Mouse (Mus musculus): ENCODE results near the gene Qpctl. TPM values are rescaled to one million over a fixed set of nuclear protein-coding genes. Genes with fewer than 3 reads are reported as not detected.
A peak's percentile ranks its signal among the peaks of the same experiment; 100 is the strongest.

Qpctl gene
- polyA plus RNA-seq, 1 experiment = 20.8 TPM

DNA sequence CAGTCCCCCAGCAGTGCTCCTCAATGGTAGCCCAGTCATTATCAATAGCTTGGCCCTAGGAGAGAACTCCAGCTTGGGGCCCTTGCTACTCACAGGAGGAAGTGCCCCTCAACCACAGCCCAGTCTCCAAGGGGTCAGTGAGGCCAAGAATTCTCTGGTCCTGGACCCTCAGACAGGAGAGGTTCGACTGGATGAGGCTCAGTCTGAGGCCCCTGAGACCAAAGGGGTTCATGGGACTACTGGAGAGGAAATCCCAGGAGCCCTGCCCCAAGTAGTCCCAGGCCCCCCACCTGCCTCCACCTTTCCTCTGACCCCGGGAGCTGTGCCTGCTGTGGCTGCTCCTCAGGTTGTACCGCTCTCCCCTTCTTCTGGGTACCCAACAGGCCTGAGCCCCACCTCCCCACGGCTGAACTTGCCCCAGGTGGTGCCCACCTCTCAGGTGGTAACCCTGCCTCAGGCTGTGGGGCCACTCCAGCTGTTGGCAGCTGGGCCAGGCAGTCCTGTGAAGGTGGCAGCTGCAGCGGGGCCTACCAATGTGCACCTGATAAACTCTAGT lies 52.6 kb downstream of the Qpctl start:
- DNase-seq (ENCODE audit: low read depth) = no peak
- TF ChIP-seq CTCF (IDR thresholded peaks at IDR 0.05; ENCODE audit: borderline replicate concordance, extremely low read depth, insufficient read depth, insufficient read length) = no peak
- TF ChIP-seq POLR2A (IDR thresholded peaks at IDR 0.05; ENCODE audit: borderline replicate concordance, extremely low read depth, insufficient read depth, insufficient read length, poor library complexity, severe bottlenecking) = no peak

DNA sequence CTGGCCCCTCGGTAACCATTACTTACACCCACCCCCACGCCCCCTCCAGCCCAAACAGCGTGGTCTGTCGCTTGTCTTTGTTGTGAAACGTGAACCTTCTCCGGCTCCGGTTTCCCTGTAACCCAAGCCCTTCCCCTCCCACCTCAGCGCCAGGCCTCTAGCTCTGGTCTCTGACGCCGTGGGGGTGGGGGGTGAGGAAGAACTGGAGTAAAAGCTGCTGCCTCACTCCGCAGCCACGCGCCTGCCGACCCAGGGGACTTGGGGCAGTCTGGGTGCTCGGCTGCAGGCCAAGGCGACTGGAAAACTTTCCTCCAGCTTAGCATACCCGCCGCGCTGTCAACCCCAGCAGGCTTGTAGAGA lies 53.4 kb downstream of the Qpctl start:
- peak; percentile 80 for DNase-seq (ENCODE audit: low read depth)

DNA sequence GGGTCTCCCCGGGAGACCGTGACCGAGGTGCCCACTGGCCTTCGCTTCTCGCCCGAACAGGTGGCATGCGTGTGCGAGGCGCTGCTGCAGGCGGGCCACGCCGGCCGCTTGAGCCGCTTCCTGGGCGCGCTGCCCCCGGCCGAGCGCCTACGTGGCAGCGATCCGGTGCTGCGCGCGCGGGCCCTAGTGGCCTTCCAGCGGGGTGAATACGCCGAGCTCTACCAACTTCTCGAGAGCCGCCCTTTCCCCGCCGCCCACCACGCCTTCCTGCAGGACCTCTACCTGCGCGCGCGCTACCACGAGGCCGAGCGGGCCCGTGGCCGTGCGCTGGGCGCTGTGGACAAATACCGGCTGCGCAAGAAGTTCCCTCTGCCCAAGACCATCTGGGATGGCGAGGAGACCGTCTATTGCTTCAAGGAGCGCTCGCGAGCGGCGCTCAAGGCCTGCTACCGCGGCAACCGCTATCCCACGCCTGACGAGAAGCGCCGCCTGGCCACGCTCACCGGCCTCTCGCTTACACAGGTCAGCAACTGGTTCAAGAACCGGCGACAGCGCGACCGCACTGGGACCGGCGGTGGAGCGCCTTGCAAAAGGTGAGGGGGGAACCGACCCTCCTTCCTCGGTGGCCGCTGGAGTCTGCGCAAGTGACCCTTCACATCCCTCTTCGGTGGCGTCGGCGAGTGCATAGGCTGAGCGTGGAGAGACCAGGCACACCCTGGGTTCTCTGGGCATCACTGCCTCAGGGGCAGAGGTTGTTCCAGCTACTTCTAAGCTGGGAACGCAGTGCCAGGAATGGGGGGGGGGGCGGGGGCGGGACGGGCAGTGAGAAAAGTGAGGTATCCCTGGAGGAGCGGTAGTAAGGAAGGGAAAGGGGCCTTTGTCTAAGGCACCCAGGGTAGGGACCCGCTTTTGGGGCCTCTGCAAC lies 54.0 kb downstream of the Qpctl start:
- peak; percentile 63 for DNase-seq (ENCODE audit: low read depth)

More for the DNA sequence above, 53.4 kb downstream of the Qpctl start:
- peak; percentile 8; the same call in 1 of the 2 replicates for TF ChIP-seq POLR2A (IDR thresholded peaks at IDR 0.05; ENCODE audit: borderline replicate concordance, extremely low read depth, insufficient read depth, insufficient read length, poor library complexity, severe bottlenecking)
- no peak for TF ChIP-seq CTCF (IDR thresholded peaks at IDR 0.05; ENCODE audit: borderline replicate concordance, extremely low read depth, insufficient read depth, insufficient read length)

DNA sequence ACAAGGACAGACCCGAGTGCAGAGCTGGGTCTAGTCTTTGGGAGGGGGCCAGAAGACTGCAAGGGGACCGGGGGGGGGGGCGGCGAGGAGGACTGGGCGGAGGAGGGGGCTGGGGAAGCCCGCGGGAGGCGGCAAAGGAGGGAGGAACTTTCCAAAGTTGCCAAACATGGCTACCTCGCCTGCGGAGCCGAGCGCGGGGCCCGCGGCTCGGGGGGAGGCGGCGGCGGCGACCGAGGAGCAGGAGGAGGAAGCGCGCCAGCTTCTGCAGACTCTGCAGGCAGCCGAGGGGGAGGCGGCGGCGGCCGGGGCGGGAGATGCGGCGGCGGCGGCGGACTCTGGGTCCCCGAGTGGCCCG lies 54.6 kb downstream of the Qpctl start, which contains the start of gene Six5:
Gene Six5, plus strand, starts transcription at position 124 of the 355 bp plus-strand sequence.
- no peak for DNase-seq (ENCODE audit: low read depth)
- 0 out of 2 replicates have a peak, but pooled peaks have one; percentile 3 for TF ChIP-seq POLR2A (IDR thresholded peaks at IDR 0.05; ENCODE audit: borderline replicate concordance, extremely low read depth, insufficient read depth, insufficient read length, poor library complexity, severe bottlenecking)
- TF ChIP-seq CTCF (IDR thresholded peaks at IDR 0.05; ENCODE audit: borderline replicate concordance, extremely low read depth, insufficient read depth, insufficient read length) = no peak

More for the DNA sequence above, 54.0 kb downstream of the Qpctl start:
- TF ChIP-seq POLR2A (IDR thresholded peaks at IDR 0.05; ENCODE audit: borderline replicate concordance, extremely low read depth, insufficient read depth, insufficient read length, poor library complexity, severe bottlenecking) (no peak), CTCF (IDR thresholded peaks at IDR 0.05; ENCODE audit: borderline replicate concordance, extremely low read depth, insufficient read depth, insufficient read length) (no peak)

DNA sequence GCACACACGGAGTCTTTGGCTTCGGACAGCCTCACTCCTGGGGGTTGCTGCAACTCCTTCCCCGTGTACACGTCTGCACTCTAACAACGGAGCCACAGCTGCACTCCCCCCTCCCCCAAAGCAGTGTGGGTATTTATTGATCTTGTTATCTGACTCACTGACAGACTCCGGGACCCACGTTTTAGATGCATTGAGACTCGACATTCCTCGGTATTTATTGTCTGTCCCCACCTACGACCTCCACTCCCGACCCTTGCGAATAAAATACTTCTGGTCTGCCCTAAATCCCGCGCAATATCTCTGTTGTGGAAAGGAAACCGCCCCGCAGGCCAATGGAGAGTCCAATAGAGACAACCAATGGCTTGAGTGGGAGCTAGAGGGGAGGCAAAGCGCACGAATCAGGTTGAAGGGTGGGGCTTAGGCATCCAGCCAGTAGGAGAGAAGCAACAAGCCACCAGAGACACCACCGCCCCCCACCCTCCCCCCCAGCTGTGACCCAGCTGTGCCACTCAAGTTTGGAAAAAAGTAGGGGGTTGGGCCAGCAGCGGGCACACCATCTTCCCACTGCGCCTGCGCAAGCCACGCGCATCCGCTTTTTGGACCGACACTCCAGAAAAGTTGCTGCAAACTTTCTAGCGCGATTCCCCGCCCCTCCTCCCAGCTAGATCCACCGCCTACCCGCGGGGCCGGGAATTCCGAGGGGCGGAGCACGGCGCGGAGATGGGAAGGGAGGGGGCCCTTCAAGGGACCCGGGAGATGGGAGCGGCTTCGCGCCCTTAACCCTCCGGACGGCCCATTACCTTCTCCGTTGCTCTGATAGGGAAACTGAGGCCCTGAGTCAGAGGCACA lies 55.3 kb downstream of the Qpctl start:
- peak; percentile 97 for DNase-seq (ENCODE audit: low read depth)
- TF ChIP-seq POLR2A (IDR thresholded peaks at IDR 0.05; ENCODE audit: borderline replicate concordance, extremely low read depth, insufficient read depth, insufficient read length, poor library complexity, severe bottlenecking) (peak; percentile 60; the same call in 1 of the 2 replicates), CTCF (IDR thresholded peaks at IDR 0.05; ENCODE audit: borderline replicate concordance, extremely low read depth, insufficient read depth, insufficient read length) (no peak)

DNA sequence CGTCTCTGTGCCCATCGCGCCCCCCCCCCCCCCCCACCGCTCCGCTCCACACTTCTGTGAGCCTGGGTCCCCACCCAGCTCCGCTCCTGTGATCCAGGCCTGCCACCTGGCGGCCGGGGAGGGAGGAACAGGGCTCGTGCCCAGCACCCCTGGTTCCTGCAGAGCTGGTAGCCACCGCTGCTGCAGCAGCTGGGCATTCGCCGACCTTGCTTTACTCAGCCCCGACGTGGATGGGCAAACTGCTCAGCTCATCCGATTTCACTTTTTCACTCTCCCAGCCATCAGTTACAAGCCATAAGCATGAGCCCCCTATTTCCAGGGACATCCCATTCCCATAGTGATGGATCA lies 55.9 kb downstream of the Qpctl start:
- peak; percentile 75 for DNase-seq (ENCODE audit: low read depth)

DNA sequence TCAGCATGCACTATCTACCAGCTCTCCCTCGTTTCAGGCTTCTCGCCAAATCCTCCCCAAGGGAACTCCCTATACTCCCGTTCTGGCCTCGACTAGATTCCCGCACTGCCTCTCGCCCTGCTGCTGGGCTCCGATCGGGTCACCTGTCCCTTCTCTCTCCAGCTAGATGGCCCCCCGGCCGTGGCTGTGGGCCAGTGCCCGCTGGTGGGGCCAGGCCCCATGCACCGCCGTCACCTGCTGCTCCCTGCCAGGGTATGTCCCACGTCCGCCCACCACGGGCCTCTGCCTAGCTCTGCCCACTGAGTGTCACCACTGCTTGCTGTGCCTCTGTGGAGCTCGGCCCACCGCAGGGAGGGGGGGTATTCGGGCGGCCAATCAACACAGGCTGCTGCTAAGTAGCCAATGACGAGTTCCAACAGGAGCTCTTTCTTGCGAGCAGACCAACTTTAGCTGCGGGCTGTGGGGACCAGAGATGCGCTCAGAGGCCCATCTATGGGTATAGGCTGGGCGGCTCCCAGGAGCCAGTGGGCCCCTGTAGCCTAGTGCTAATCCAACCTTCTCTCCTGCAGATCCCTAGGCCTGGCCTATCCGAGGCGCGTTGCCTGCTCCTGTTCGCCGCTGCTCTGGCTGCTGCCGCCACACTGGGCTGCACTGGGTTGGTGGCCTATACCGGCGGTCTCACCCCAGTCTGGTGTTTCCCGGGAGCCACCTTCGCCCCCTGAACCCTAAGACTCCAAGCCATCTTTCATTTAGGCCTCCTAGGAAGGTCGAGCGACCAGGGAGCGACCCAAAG lies 56.5 kb downstream of the Qpctl start:
- peak; percentile 92 for DNase-seq (ENCODE audit: low read depth)
- TF ChIP-seq CTCF (IDR thresholded peaks at IDR 0.05; ENCODE audit: borderline replicate concordance, extremely low read depth, insufficient read depth, insufficient read length) (no peak), POLR2A (IDR thresholded peaks at IDR 0.05; ENCODE audit: borderline replicate concordance, extremely low read depth, insufficient read depth, insufficient read length, poor library complexity, severe bottlenecking) (0 out of 2 replicates have a peak, but pooled peaks have one; percentile 5)

More for the DNA sequence above, 55.9 kb downstream of the Qpctl start:
- TF ChIP-seq POLR2A (IDR thresholded peaks at IDR 0.05; ENCODE audit: borderline replicate concordance, extremely low read depth, insufficient read depth, insufficient read length, poor library complexity, severe bottlenecking) (no peak), CTCF (IDR thresholded peaks at IDR 0.05; ENCODE audit: borderline replicate concordance, extremely low read depth, insufficient read depth, insufficient read length) (peak; percentile 68)

DNA sequence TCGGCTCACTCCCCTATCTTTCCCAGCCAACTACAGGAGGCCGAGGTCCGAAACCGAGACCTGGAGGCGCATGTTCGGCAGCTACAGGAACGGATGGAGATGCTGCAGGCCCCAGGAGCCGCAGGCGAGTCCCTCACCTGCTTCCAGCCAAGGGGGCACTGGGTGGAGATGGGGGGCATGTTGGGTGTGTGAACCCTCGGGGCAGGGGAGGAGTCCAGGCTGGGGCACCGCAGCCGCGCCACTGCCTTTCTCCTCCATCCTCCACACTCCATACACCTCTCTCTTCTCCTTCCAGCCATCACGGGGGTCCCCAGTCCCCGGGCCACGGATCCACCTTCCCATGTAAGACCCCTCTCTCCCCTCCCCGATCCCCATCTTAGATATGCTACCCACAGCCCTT lies 57.2 kb downstream of the Qpctl start:
- TF ChIP-seq CTCF (IDR thresholded peaks at IDR 0.05; ENCODE audit: borderline replicate concordance, extremely low read depth, insufficient read depth, insufficient read length) = no peak
- no peak for TF ChIP-seq POLR2A (IDR thresholded peaks at IDR 0.05; ENCODE audit: borderline replicate concordance, extremely low read depth, insufficient read depth, insufficient read length, poor library complexity, severe bottlenecking)
- no peak for DNase-seq (ENCODE audit: low read depth)

Other genes with a start within 250 kb of the Qpctl start
- gene Ccdc61, start 238.9 kb downstream of the Qpctl start, polyA plus RNA-seq (2012; rRNA removed) = 26.5 and 33.3 TPM in 2 replicates
- gene Nova2, start 223.4 kb downstream of the Qpctl start, polyA plus RNA-seq (2012; rRNA removed) = 20.7 and 52.7 TPM in 2 replicates
- 2.1 and 2.7 TPM in 2 replicates for gene Nanos2, start 161.9 kb downstream of the Qpctl start, polyA plus RNA-seq (2012; rRNA removed)
- 14.2 and 16.1 TPM in 2 replicates for gene Mypop, start 158.0 kb downstream of the Qpctl start, polyA plus RNA-seq (2012; rRNA removed)
- gene Irf2bp1, start 145.2 kb downstream of the Qpctl start, polyA plus RNA-seq (2012; rRNA removed) = 48.9 and 54.6 TPM in 2 replicates
- not detected in 2 replicates for gene Foxa3, start 125.8 kb downstream of the Qpctl start, polyA plus RNA-seq (2012; rRNA removed)
- gene Sympk, start 124.9 kb downstream of the Qpctl start, polyA plus RNA-seq (2012; rRNA removed) = 91.6 and 97.6 TPM in 2 replicates
- 0.07 TPM in 1 of 2 replicates, not detected in the other for gene Rsph6a, start 94.6 kb downstream of the Qpctl start, polyA plus RNA-seq (2012; rRNA removed)
- gene Dmwd, start 73.1 kb downstream of the Qpctl start, polyA plus RNA-seq (2012; rRNA removed) = 178 and 209 TPM in 2 replicates
- 67.1 and 74.8 TPM in 2 replicates for gene Dmpk, start 65.4 kb downstream of the Qpctl start, polyA plus RNA-seq (2012; rRNA removed)
- gene Six5, start 54.7 kb downstream of the Qpctl start, polyA plus RNA-seq (2012; rRNA removed) = 16.3 and 27.6 TPM in 2 replicates
- 5.2 and 5.9 TPM in 2 replicates for gene Gm4969, start 30.9 kb downstream of the Qpctl start, polyA plus RNA-seq (2012; rRNA removed)
- 15.9 and 18.1 TPM in 2 replicates for gene Fbxo46, start 29.4 kb downstream of the Qpctl start, polyA plus RNA-seq (2012; rRNA removed)
- gene Snrpd2, start 431 bp upstream of the Qpctl start, polyA plus RNA-seq (2012; rRNA removed) = 95.5 and 107 TPM in 2 replicates
- gene Gipr, start 16.8 kb upstream of the Qpctl start, polyA plus RNA-seq (2012; rRNA removed) = 9.6 and 24.5 TPM in 2 replicates
- gene Eml2, start 27.1 kb upstream of the Qpctl start, polyA plus RNA-seq (2012; rRNA removed) = 42.4 and 48.3 TPM in 2 replicates
- gene Gpr4, start 63.2 kb upstream of the Qpctl start, polyA plus RNA-seq (2012; rRNA removed) = 4.7 and 5.3 TPM in 2 replicates
- 31.1 and 33.3 TPM in 2 replicates for gene Opa3, start 79.0 kb upstream of the Qpctl start, polyA plus RNA-seq (2012; rRNA removed)
- 66.4 and 89.0 TPM in 2 replicates for gene Vasp, start 122.5 kb upstream of the Qpctl start, polyA plus RNA-seq (2012; rRNA removed)
- gene Ppm1n, start 130.8 kb upstream of the Qpctl start, polyA plus RNA-seq (2012; rRNA removed) = 1.1 and 1.3 TPM in 2 replicates
- gene Rtn2, start 133.3 kb upstream of the Qpctl start, polyA plus RNA-seq (2012; rRNA removed) = 159 and 189 TPM in 2 replicates
- gene Fosb, start 160.8 kb upstream of the Qpctl start, polyA plus RNA-seq (2012; rRNA removed) = 0.19 and 0.23 TPM in 2 replicates
- gene Ercc1, start 195.5 kb upstream of the Qpctl start, polyA plus RNA-seq (2012; rRNA removed) = 65.1 and 81.9 TPM in 2 replicates
- gene Cd3eap, start 210.2 kb upstream of the Qpctl start, polyA plus RNA-seq (2012; rRNA removed) = 11.9 and 12.7 TPM in 2 replicates
- 8.2 and 8.9 TPM in 2 replicates for gene Ppp1r13l, start 210.5 kb upstream of the Qpctl start, polyA plus RNA-seq (2012; rRNA removed)
- 81.7 and 106 TPM in 2 replicates for gene Ercc2, start 232.7 kb upstream of the Qpctl start, polyA plus RNA-seq (2012; rRNA removed)

Data from brain, embryonic 14.5 days (tissue).